Mouse (Mus musculus) adrenal gland, adult 8-10 months (tissue): Measurements from ENCODE around the gene Fntb. TPM values are rescaled to one million over a fixed set of nuclear protein-coding genes. Genes with fewer than 3 reads are reported as not detected.

ENCODE experiments used
- DNase-seq: peaks from one replicate; pipeline ENCODE4 v3.0.0; 2022
- total RNA-seq, 4 experiments: library from RNA; stranded (reverse); gene quantifications; 2 replicates each; pipeline ENCODE4 v1.2.4; 2022

Fntb gene
- total RNA-seq, 4 experiments from 2014 or later = 14.4 to 18.8 (median 16.8) TPM

GRCm38 (mm10) chr12:76923118-76923517 lies 157.7 kb downstream of the Fntb start:
- no peak for DNase-seq

DNA sequence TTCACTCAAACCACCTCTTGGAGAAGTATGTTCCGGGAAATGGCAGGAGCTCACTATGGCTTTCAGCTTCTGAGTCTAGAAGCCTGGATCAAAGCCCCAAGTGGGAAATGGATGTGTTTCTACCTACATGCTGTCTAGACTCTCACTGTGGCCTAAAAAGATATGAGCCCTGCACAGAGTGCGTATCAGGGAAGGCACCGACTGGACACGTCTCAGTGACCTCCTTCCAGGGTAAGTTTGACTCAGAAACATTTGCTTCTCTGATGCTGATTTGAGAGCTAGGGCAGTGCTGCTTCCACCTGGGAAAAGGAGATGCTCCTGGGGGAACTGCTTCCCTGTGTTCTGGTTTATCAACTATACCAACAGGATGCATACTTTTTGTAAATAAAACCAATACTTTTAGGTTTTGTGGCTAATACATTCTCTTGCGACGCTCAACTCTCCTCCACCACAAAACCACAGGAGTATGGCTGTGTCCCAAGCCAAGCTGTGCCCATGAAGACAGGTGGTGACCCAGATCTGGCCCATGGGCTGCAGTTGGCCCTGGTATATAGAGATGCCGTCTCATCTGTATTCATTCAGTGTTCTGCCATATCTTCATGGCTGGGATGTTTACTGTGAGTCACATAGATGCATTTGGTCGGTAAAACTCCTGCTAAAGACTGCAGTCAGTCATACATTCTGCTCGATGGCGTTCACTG lies 159.7 kb downstream of the Fntb start:
- no peak for DNase-seq

DNA sequence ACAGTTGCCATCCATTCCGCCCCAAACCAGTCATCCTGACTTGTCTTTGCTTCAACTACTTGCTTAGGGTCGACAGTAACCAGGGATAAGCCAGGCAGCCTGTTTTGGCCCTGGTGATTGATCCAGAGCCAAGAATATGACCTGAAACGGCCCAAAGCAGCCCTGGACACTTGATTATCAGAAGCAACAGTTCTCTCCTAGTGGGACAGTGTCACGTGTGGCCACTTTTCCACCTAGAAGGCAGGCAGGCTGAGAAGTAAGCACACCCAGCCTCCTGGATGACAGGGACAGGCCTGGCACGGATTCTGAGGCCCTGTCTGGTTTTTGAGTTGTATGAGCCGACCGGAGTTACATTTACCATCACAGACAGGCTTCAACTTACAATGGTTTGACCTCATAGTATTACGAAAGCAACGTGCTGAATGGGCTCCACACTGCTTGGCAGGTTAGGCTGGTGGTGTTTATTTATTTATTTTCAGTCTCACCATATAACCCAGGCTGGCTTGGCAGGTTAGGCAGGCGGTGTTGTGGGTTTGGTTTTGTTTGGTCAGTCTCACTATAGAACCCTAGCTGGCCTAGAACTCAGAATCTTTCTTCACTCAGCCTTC lies 161.1 kb downstream of the Fntb start:
- DNase-seq = no peak

GRCm38 (mm10) chr12:76927012-76927411 lies 161.6 kb downstream of the Fntb start:
- no peak for DNase-seq

DNA sequence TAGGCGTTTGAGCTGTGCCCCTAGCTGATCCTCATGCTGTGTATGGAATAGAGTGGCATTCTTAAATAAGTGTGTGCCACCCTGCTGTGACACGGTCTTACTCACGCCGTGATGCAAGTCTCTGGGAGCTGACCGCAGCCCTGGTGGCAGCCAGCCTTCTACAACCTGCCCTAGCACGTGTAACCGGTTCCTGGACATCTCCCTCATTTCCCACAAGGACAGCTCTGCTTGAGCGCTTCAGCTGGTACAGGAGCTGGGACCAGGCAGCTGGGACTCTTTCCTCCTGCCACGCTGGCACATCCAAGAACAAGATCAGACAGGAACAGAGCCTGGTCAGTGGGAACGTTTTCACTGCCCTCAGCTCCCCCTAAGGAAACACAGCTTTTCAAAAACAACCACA lies 162.2 kb downstream of the Fntb start:
- no peak for DNase-seq

GRCm38 (mm10) chr12:76930177-76930576 lies 164.8 kb downstream of the Fntb start:
- no peak for DNase-seq

- no peak for DNase-seq
Observed at GRCm38 (mm10) chr12:76931739-76932687, 166.6 kb downstream of the Fntb start.

DNA sequence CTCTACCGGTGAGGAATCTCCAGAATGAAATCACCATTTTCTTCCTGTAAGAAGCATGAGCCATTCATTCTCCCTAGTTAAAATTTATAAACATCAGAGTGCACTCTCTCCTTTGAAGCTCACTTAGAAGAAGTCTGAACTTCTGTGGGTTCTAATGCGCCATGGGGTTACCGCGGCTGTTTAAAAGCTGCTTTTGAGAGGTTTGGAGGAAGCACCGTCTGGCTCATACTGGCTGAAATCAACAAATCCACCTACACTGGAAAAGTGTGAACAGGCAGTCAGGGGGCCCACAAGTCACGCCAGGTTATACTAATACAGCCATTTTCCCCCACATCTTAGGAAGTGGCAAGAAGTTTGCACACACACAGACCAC lies 167.3 kb downstream of the Fntb start:
- no peak for DNase-seq

- no peak for DNase-seq
Observed at GRCm38 (mm10) chr12:76934438-76934837, 169.0 kb downstream of the Fntb start.

GRCm38 (mm10) chr12:76936211-76936610 lies 170.8 kb downstream of the Fntb start:
- no peak for DNase-seq

- no peak for DNase-seq
Observed at GRCm38 (mm10) chr12:76938013-76938412, 172.6 kb downstream of the Fntb start.

GRCm38 (mm10) chr12:76941524-76941923 lies 176.1 kb downstream of the Fntb start:
- DNase-seq = no peak

- no peak for DNase-seq
Observed at GRCm38 (mm10) chr12:76942476-76942875, 177.1 kb downstream of the Fntb start.

DNA sequence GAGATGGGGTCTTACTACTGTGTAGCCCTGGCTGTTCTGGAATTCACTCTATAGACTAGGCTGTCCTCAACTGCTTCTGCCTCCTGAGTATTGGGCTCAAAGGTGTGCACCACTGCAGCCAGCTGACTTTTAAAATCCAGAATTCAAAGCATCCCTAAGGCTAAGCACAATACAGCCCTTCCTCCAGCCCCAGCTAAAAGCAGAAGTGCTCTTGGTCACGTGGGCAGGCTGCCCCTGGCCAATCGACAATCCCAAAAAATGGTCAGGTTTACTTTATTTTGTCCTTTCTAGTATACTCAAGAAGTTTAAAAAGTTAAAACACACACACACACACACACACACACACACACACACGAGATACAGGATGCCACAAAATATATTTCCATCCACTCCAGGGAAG lies 177.7 kb downstream of the Fntb start:
- no peak for DNase-seq

DNA sequence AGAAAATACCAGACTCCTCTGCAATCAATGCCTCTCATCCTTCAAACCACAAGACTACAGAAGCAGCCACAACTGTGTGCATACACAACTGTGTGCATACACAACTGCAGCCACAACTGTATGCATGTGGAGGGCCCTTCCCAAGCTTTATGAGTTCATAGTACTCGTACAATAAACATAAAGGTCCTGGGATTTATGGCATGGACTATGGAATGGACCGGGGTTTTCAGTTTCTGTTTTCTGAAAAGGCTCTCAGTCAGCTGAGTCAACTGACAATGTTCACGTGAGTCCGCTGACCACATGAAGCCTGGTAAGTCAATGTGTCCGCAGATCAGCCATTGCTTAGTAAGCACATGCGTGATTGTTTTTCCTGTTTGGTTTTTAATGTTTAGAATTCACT lies 178.1 kb downstream of the Fntb start:
- no peak for DNase-seq

DNA sequence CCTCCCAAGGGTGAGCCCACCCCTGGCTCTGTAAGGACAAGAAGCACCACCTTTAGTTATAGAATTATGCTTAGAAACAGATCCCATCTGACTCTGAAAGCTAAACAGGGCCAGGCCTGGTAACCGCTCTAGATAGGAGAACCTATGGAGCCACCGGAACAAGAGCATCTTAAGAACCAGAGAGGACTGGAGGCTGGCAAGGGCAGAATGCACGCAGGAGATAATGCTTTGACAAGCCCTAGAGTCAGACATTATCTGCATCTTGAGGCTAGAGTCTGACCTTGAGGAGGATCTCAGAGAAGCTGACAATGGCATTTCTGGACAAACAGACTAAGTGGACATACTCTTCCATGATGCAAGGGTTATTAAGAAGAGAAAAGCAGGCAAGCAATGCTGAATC lies 182.1 kb downstream of the Fntb start:
- DNase-seq = no peak

- DNase-seq = no peak
Observed at GRCm38 (mm10) chr12:76948185-76948584, 182.8 kb downstream of the Fntb start.

GRCm38 (mm10) chr12:76948781-76949180 lies 183.4 kb downstream of the Fntb start:
- no peak for DNase-seq

GRCm38 (mm10) chr12:76950330-76950729 lies 184.9 kb downstream of the Fntb start:
- no peak for DNase-seq

DNA sequence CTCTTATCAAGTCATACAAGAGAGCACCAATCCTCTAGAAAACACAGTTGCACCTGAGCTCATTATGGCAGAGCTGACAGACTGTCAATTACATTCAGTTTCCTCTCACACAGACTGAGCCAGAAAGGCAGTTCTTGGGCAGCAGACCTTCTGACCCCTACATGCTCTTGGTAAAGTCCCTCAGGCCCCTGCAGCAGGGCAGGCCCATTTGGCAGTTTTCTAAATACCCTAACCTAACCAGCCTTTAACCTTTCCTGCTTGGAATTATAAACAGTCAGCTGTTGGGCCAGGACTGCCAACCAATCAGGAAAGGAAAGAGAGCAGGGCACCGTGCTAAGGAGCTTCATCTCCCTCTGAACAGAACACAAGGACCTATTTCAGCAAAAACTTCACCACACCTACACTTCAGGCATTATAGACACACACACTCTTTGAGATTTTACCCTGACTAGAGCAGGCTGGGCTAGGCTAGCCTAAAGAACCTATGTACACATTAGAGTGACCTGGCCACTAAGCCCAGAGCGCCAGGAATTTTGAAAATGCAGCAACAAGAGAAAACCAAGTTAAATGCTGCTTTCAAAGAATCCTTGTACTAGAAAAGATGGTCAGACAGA lies 188.5 kb downstream of the Fntb start:
- no peak for DNase-seq

GRCm38 (mm10) chr12:76954698-76955423 lies 189.5 kb downstream of the Fntb start:
- peak; percentile 49 for DNase-seq

- DNase-seq = no peak
Observed at GRCm38 (mm10) chr12:76957688-76958087, 192.3 kb downstream of the Fntb start.
